Mouse (Mus musculus) pancreas, adult 10 weeks (tissue): Measurements from ENCODE around the gene 4930505A04Rik. TPM values are rescaled to one million over a fixed set of nuclear protein-coding genes. Genes with fewer than 3 reads are reported as not detected.

Experiments used
- polyA plus RNA-seq: library from polyadenylated mRNA; stranded (reverse); fragments of 350-450 nt; fragmentation: Illumina TruSeq; extraction: RNeasy Lipid Tissue Mini Kit (QIAGEN cat#74804); gene quantifications from one replicate; pipeline ENCODE4 v1.2.3, GENCODE M21; 2015; ENCODE audit warnings: low read depth, low replicate concordance; ENCODE audit not compliant: insufficient read depth

4930505A04Rik gene
- polyA plus RNA-seq, result not detected

GRCm38 (mm10) chr11:30471751-30472593 is at the start of gene 4930505A04Rik:
Gene 4930505A04Rik, minus strand, starts transcription at chr11:30471827.

Other genes starting within 250 kb of the 4930505A04Rik start
- gene Sptbn1, start 203.7 kb downstream of the 4930505A04Rik start, polyA plus RNA-seq, result 78.4 TPM
- 3.9 TPM for gene Acyp2, start 177.8 kb upstream of the 4930505A04Rik start, polyA plus RNA-seq